ENCODE assay signal across 8 mouse cellular contexts in the genomic region with DNA sequence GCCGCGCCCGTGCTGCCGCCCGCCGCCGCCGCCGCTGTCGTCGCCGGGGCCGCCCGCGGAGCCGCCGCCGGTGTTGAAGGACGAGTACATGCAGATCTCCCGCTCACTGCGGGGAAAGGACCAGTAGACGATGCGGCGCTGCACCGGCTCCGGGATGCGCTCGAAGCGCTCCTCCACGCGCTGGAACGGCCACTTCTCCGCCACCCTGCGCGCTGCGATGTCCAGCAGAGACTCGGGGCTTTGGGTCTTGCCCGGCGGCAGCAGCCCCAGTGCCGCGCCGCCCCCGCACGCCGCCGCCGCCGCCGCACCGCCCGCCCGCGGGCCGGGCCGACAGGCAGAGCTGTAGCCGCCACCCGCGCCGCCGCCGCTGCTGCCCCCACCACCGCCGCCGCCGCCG.
A peak's percentile ranks its signal among the peaks of the same experiment; 100 is the strongest.
DNase-seq lines count a peak whose midpoint lies in the region; ATAC-seq and TF ChIP-seq lines count a peak whose summit lies in the region.

No protein-coding gene starts in this region.

- 0% methylated on average over 10 of the region's 66 CpGs for WGBS in forebrain, embryonic 16.5 days
- WGBS in liver, postnatal 0 days (ENCODE audit: insufficient replicate concordance), result 1% methylated on average over 30 of the region's 66 CpGs

- H3K9me3 ChIP-seq in megakaryocyte, embryonic 14.5 days, result no peaks in the 10 kb centered on the region
- H3K9me3 ChIP-seq in forebrain, embryonic 16.5 days (ENCODE audit: control insufficient read depth, low read length), result no peaks in the 10 kb centered on the region
- no peaks in the 10 kb centered on the region for H3K9me3 ChIP-seq in liver, postnatal 0 days (ENCODE audit: low read length)

- peak overlapping the region; percentile 93 for H3K27ac ChIP-seq in forebrain, embryonic 16.5 days (ENCODE audit: low read length)
- peak overlapping the region; percentile 92 for H3K27ac ChIP-seq in liver, postnatal 0 days (ENCODE audit: low read depth)

- H3K36me3 ChIP-seq in megakaryocyte, embryonic 14.5 days (replicated peaks; ENCODE audit: low read length), result peaks cover 6% of the 10 kb centered on the region
- no peaks in the 10 kb centered on the region for H3K36me3 ChIP-seq in forebrain, embryonic 16.5 days (ENCODE audit: control insufficient read depth, insufficient read depth)
- H3K36me3 ChIP-seq in liver, postnatal 0 days (replicated peaks; ENCODE audit: insufficient read depth, low read length), result no peaks in the 10 kb centered on the region

- no peak for TF ChIP-seq EP300 in liver, postnatal 0 days (IDR thresholded peaks at IDR 0.05; ENCODE audit: low read depth)

- H3K4me2 ChIP-seq in forebrain, embryonic 16.5 days (ENCODE audit: low read length), result peak overlapping the region; percentile 40
- H3K4me2 ChIP-seq in liver, postnatal 0 days (ENCODE audit: low read depth, low read length), result peak overlapping the region; percentile 92

- H3K9ac ChIP-seq in forebrain, embryonic 16.5 days (replicated peaks; ENCODE audit: low read depth, low read length), result peak overlapping the region; percentile 88
- peak overlapping the region; percentile 78 for H3K9ac ChIP-seq in liver, postnatal 0 days (replicated peaks)

- H3K4me1 ChIP-seq in megakaryocyte, embryonic 14.5 days, result peaks cover 41% of the 10 kb centered on the region
- H3K4me1 ChIP-seq in forebrain, embryonic 16.5 days (replicated peaks; ENCODE audit: control insufficient read depth, insufficient read depth, low read length), result peaks cover 21% of the 10 kb centered on the region
- H3K4me1 ChIP-seq in liver, postnatal 0 days (ENCODE audit: insufficient read depth), result peaks cover 7% of the 10 kb centered on the region

- no peak for TF ChIP-seq CTCF in liver, postnatal 0 days (IDR thresholded peaks at IDR 0.05; ENCODE audit: low read depth)

- peak overlapping the region; percentile 99 for H3K4me3 ChIP-seq in megakaryocyte, embryonic 14.5 days (replicated peaks)
- H3K4me3 ChIP-seq in forebrain, embryonic 16.5 days (replicated peaks; ENCODE audit: low read length), result peak overlapping the region; percentile 95
- peak overlapping the region; percentile 78 for H3K4me3 ChIP-seq in liver, postnatal 0 days (ENCODE audit: low read depth, low read length)

- DNase-seq in embryo, embryonic 10 days (ENCODE audit: low spot score), result peak; percentile 46
- DNase-seq in embryo, embryonic 11 days, result no peak
- no peak for DNase-seq in liver, postnatal 0 days
- no peak for DNase-seq in layer of hippocampus, adult 8-10 months (ENCODE audit: low spot score in 2 of 2)
- DNase-seq in cerebellum, adult 18-20 months, result no peak

- H3K27me3 ChIP-seq in megakaryocyte, embryonic 14.5 days (replicated peaks), result no peaks in the 10 kb centered on the region
- no peaks in the 10 kb centered on the region; the same call in 1 of the 2 replicates for H3K27me3 ChIP-seq in forebrain, embryonic 16.5 days (replicated peaks; ENCODE audit: control insufficient read depth, insufficient read depth, low read length)
- peaks cover 37% of the 10 kb centered on the region for H3K27me3 ChIP-seq in liver, postnatal 0 days (ENCODE audit: insufficient read depth, low read length)

- ATAC-seq in megakaryocyte, adult 5-6 weeks (ENCODE audit: poor library complexity, severe bottlenecking), result no peak
- ATAC-seq in forebrain, embryonic 16.5 days, result no peak
- ATAC-seq in liver, postnatal 0 days, result no peak; the same call in 1 of the 2 replicates
